ENCODE assay signal across 10 mouse cellular contexts in the genomic region with DNA sequence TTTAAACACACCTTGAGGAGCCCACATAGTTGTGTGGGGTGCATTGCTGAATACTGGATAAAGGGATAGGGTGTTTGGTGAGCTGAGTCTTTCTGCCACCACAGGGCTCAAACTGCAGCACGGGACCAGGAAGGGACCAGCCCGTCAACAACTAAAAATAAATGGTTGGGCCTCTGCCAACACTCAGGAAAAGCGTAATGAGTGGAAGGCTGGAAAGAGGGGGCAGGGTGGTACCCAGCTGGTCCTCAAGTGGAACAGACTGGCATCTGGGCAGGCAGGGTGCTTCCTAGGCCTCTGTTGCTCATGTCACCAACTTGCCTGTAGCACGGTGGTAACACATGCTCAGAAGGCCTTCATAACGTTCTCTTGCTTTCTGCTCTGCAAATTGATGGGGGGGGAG. TPM values are rescaled to one million over a fixed set of nuclear protein-coding genes. Genes with fewer than 3 reads are reported as not detected.
DNase-seq lines count a peak whose midpoint lies in the region; ATAC-seq and TF ChIP-seq lines count a peak whose summit lies in the region.
"Had no signal": no experiment of that assay in that cellular context is flagged by ENCODE, and none has a peak within 500 bp of the region (broad histone marks: within the 10 kb centered on the region; RNA-seq: fewer than 3 reads in every experiment).

No protein-coding gene starts in this region.

- 32% methylated on average over 5 of the region's 5 CpGs for WGBS in lung, embryonic 14.5 days
- 22% methylated on average over 5 of the region's 5 CpGs for WGBS in lung, adult 2 months
- WGBS in limb, embryonic 10.5 days = 77% methylated on average over 5 of the region's 5 CpGs
- 87% methylated on average over 5 of the region's 5 CpGs for WGBS in midbrain, embryonic 10.5 days

- TF ChIP-seq CTCF in lung, embryonic 14.5 days (IDR thresholded peaks at IDR 0.05; ENCODE audit: low read depth) = no peak
- TF ChIP-seq CTCF in lung, adult 2 months (IDR thresholded peaks at IDR 0.05; ENCODE audit: insufficient read depth, low read length) = no peak

- peak overlapping the region; percentile 80 for H3K27ac ChIP-seq in lung, embryonic 14.5 days (ENCODE audit: low read depth)
- peak overlapping the region; percentile 51; the same call in 1 of the 2 replicates for H3K27ac ChIP-seq in limb, embryonic 10.5 days
- no peak overlapping the region for H3K27ac ChIP-seq in midbrain, embryonic 10.5 days (replicated peaks)
- H3K27ac ChIP-seq: embryonic facial prominence, embryonic 12.5 days had no signal

- H3K27me3 ChIP-seq in lung, embryonic 14.5 days (ENCODE audit: insufficient read depth, low read length) = no peaks in the 10 kb centered on the region
- H3K27me3 ChIP-seq in limb, embryonic 10.5 days (ENCODE audit: low read depth, poor library complexity, severe bottlenecking) = peaks cover 8% of the 10 kb centered on the region
- peaks cover 15% of the 10 kb centered on the region; the same call in 1 of the 2 replicates for H3K27me3 ChIP-seq in midbrain, embryonic 10.5 days (ENCODE audit: low read depth, poor library complexity, severe bottlenecking)

- TF ChIP-seq POLR2A in lung, adult 2 months (IDR thresholded peaks at IDR 0.05; ENCODE audit: borderline replicate concordance, extremely low read depth, low read depth, low read length) = no peak

- peak; percentile 61 for DNase-seq in cerebellum, adult 11-12 months
- DNase-seq in cerebellum, adult 9-10 months = no peak
- peak; percentile 59 for DNase-seq in lung, embryonic 14.5 days
- DNase-seq in lung, adult 2 months = no peak
- DNase-seq in limb, embryonic 10.5 days (ENCODE audit: low spot score) = no peak
- DNase-seq in spleen, adult 12 weeks (ENCODE audit: low spot score) = no peak
- DNase-seq in midbrain, embryonic 10.5 days (ENCODE audit: low spot score) = no peak
- DNase-seq in ovary, postnatal 10 days (ENCODE audit: low spot score) = no peak
- DNase-seq: thymus, adult 18-20 months had no signal

- H3K9me3 ChIP-seq in lung, embryonic 14.5 days (ENCODE audit: low read depth, low read length) = no peaks in the 10 kb centered on the region
- no peaks in the 10 kb centered on the region for H3K9me3 ChIP-seq in limb, embryonic 10.5 days (replicated peaks)
- no peaks in the 10 kb centered on the region for H3K9me3 ChIP-seq in midbrain, embryonic 10.5 days (replicated peaks)
- H3K9me3 ChIP-seq: embryonic facial prominence, embryonic 12.5 days had no signal

- no peak overlapping the region for H3K9ac ChIP-seq in lung, embryonic 14.5 days
- H3K9ac ChIP-seq: embryonic facial prominence, embryonic 12.5 days had no signal

- H3K4me1 ChIP-seq in lung, embryonic 14.5 days (ENCODE audit: insufficient read depth) = peaks cover 35% of the 10 kb centered on the region
- H3K4me1 ChIP-seq in lung, adult 2 months (ENCODE audit: control insufficient read depth, insufficient read depth, low read length) = peaks cover 30% of the 10 kb centered on the region
- H3K4me1 ChIP-seq in limb, embryonic 10.5 days = peaks cover 43% of the 10 kb centered on the region
- H3K4me1 ChIP-seq in midbrain, embryonic 10.5 days = peaks cover 34% of the 10 kb centered on the region

- H3K4me2 ChIP-seq in lung, embryonic 14.5 days = no peak overlapping the region
- H3K4me2 ChIP-seq: embryonic facial prominence, embryonic 12.5 days had no signal

- peak; percentile 21; the same call in 1 of the 2 replicates for ATAC-seq in lung, embryonic 14.5 days (ENCODE audit: insufficient read depth)

- no peak overlapping the region for H3K4me3 ChIP-seq in lung, embryonic 14.5 days (ENCODE audit: low read depth, low read length)
- no peak overlapping the region for H3K4me3 ChIP-seq in lung, adult 2 months (replicated peaks; ENCODE audit: extremely low read depth, low read depth, low read length)
- H3K4me3 ChIP-seq in limb, embryonic 10.5 days = no peak overlapping the region
- H3K4me3 ChIP-seq in midbrain, embryonic 10.5 days = no peak overlapping the region
- H3K4me3 ChIP-seq: embryonic facial prominence, embryonic 12.5 days had no signal

- no peaks in the 10 kb centered on the region for H3K36me3 ChIP-seq in lung, embryonic 14.5 days (ENCODE audit: insufficient read depth)
- H3K36me3 ChIP-seq in limb, embryonic 10.5 days = no peaks in the 10 kb centered on the region
- H3K36me3 ChIP-seq in midbrain, embryonic 10.5 days = no peaks in the 10 kb centered on the region
- H3K36me3 ChIP-seq: embryonic facial prominence, embryonic 12.5 days had no signal

RNA-seq across cellular contexts. Expression of a gene that starts 56.5 kb away (rescaled TPM):
- 29.5 and 34.7 TPM in 2 replicates for polyA plus RNA-seq in lung, embryonic 14.5 days (2014; fragmentation: Nextera tagmentation; extraction: Ambion mirVana)
- polyA plus RNA-seq in lung, adult 2 months (2012; rRNA removed) = 80.0 and 90.8 TPM in 2 replicates
- polyA plus RNA-seq in limb, embryonic 10.5 days (2016; fragmentation: Nextera tagmentation; extraction: Ambion mirVana) = 22.9 and 25.3 TPM in 2 replicates
- polyA plus RNA-seq in midbrain, embryonic 10.5 days (2016; fragmentation: Nextera tagmentation; extraction: Ambion mirVana) = 22.5 and 26.3 TPM in 2 replicates

Comparison
In these comparisons a context has a peak if more than half of its experiments do, and no peak if none do; other contexts are left out.
1. DNase-seq: peak in cerebellum, adult 11-12 months (single experiment) and lung, embryonic 14.5 days (single experiment); none in cerebellum, adult 9-10 months (single experiment), lung, adult 2 months (single experiment), limb, embryonic 10.5 days (single experiment), spleen, adult 12 weeks (single experiment), midbrain, embryonic 10.5 days (single experiment) and ovary, postnatal 10 days (single experiment).